Mouse (Mus musculus) monocyte, adult 2 months (primary cell): ENCODE measurements around the gene P2ry2.

Experiments used
- DNase-seq, 2 experiments: peaks; one replicate each; pipeline ENCODE4 v3.0.0; 2022; ENCODE audit warnings: low spot score in 2 of 2, low read depth in 1 of 2

Gene P2ry2

GRCm38 (mm10) chr7:101012541-101012940 is at the start of gene P2ry2:
P2ry2 (minus strand) TSS chr7:101012866.
- no peak for DNase-seq

GRCm38 (mm10) chr7:101062246-101062645 is 49.6 kb upstream of the P2ry2 start:
- DNase-seq: no peak

DNA sequence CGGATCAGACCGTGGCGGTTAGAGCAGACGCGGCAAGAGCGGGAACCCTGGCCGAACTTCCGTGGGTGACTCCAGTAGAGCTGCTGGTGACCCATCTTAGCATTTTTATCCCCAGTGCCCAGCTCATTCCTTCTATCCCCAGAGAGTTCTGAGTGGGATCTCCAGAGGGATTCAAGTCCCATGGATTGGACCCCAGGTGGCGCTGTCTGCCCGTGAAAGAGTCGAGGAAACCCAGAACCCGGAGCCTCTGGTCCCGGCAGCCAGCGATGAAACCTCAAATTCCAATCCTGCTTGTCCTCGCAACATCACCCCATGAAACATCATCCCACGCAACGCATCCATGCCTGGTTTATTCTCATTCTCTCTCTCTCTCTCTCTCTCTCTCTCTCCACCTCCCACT is 48.7 kb upstream of the P2ry2 start:
- peak in 1 of 2 experiments; percentile 51 for DNase-seq

- DNase-seq: no peak
Measured at GRCm38 (mm10) chr7:101060476-101060875, 47.8 kb upstream of the P2ry2 start.

DNA sequence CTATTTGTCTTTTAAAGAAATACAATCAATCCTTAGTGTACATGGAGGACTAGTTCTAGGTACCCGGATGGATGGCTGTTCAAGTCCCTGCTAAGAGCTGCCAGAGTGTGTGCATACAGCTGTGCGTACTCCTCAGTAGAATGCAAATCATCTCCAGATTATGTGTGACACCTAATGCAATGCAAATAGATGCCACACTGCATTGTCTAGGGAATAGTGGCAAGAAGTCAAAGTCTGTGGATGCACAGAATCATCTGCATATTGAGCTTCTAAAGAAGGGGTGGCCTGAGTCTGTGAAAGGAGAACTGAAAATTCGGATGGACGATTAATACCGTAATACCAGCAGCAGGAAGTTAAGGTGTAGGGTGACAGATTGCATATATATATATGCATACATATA is 46.5 kb upstream of the P2ry2 start:
- DNase-seq: no peak

DNA sequence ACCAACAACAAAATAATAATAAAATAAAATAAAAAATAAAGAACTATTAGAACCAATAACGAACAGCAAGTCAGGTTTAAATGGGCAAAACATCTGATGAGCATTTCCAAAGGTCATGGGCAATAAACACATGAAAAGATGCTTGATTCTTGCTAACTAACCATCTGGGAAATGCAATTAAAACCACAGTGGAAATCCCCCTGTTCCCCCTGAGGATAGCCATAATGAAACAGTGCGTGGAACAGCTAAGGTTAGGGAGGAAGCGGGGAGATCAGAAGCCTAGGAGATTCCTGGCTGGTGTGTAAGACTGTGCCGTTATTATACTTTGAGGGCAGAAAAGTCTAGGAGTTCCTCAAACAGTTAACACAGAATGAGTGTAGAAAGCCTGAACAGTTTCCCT is 44.6 kb upstream of the P2ry2 start:
- DNase-seq: no peak

- no peak for DNase-seq
Measured at GRCm38 (mm10) chr7:101053136-101053535, 40.5 kb upstream of the P2ry2 start.

DNA sequence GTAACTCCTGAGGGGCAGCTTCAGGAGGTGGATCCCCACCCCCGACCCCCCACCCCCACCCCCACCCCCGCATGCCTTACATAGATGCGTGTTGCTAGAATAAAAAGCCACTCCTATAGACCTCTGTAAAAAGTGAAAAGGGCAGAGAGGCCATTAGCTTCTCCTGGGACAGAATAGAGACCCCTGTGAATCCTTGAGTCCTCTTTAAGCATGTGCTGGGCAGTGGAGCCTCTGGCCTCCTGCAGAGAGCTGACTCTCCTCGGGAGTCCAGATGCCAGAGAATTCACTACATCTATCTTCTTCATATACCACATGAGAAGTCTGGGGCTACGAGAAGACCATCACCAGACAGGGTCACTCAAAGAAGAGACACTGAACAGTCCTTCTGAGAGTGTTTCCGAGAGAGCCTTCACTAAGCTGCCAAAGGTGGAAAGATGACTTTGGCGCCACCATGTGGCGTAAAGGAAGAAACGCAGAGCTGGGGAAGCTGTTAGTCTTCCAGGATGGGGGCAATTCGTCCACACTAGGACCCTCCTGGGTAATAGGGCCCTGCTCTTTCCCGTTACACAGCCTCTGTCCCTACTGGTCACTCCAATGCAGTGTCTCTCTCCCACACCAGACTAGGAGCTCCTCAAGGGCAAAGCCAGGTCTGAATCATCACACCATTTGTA is 39.0 kb upstream of the P2ry2 start:
- peak in 1 of 2 experiments; percentile 56 for DNase-seq

GRCm38 (mm10) chr7:101050724-101051550 is 38.3 kb upstream of the P2ry2 start:
- peak; percentile 47 to 50 for DNase-seq

- DNase-seq: no peak
Measured at GRCm38 (mm10) chr7:101049326-101050087, 36.8 kb upstream of the P2ry2 start.

- DNase-seq: no peak
Measured at GRCm38 (mm10) chr7:101048247-101048646, 35.6 kb upstream of the P2ry2 start.

GRCm38 (mm10) chr7:101043846-101044541 is 31.3 kb upstream of the P2ry2 start:
- no peak for DNase-seq

GRCm38 (mm10) chr7:101041977-101042749 is 29.5 kb upstream of the P2ry2 start:
- DNase-seq: no peak

DNA sequence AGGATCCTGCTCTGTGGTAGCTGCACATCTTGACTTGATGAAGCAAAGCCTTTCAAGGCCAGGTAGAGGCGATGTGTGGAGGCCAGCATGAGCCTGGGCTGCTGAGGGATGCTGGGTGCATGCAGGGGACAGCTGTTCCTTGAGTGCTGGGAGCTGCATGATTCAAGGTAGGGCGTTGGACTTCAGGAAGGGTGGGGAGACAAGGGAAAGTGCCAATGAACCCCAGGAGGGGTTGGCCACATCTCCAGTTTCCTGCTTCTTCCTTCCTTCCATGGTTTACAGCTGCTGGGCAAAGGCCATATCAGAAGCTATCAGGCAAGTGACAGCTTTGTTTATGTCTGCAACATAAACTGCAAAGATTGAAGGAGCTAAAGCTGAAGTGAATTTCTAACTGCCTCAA is 28.9 kb upstream of the P2ry2 start:
- no peak for DNase-seq

DNA sequence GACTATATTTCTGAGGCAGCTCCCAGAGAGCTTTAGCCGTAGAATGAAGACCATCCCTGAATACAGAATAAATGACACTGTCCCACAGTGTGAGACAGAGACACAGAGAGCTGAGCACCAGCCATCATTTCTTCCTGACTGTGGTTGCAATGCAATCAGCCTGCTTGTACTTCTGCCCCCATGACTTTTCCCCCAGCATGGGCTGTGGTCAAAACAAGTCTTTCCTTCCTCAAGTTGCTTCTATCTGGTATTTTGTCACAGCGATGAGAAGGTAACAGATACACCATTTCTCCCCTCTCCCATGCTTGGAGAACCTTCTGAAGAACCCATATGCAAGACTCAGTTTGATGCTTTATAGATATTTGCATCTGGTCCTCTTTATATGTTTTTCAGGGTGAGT is 20.7 kb upstream of the P2ry2 start:
- DNase-seq: no peak

- DNase-seq: no peak
Measured at GRCm38 (mm10) chr7:101031234-101031633, 18.6 kb upstream of the P2ry2 start.

GRCm38 (mm10) chr7:101030756-101031155 is 18.1 kb upstream of the P2ry2 start:
- DNase-seq: no peak

GRCm38 (mm10) chr7:101029446-101029845 is 16.8 kb upstream of the P2ry2 start:
- DNase-seq: peak in 1 of 2 experiments; percentile 33

DNA sequence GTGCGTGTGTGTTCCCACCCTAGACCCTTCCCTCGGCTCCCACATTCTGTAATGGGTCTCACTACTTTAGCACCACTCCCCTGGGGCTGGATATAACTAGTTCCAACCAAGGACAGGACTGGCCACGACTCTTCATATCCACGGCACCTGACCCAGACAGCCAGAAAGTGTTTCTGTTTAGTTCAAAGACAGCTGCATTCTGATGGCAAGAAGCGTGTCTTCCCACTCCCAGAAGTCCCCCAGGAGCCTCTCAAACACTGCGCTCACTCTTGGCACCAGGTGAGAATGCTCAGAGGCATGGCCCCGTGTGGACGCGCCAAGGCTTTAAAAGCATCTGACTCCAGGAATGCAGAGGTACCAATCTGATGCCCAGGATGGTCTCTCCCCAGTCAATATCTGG is 16.3 kb upstream of the P2ry2 start:
- no peak for DNase-seq

GRCm38 (mm10) chr7:101028444-101028757 is 15.7 kb upstream of the P2ry2 start:
- DNase-seq: no peak
